Mouse (Mus musculus) frontal cortex, postnatal 25 days (tissue): ENCODE data around the gene Rnaseh2a.

Experiments used
- DNase-seq, 2 experiments: peaks; one replicate each; pipeline ENCODE4 v3.0.0; 2022; ENCODE audit warnings: low spot score in 2 of 2

Gene Rnaseh2a

DNA sequence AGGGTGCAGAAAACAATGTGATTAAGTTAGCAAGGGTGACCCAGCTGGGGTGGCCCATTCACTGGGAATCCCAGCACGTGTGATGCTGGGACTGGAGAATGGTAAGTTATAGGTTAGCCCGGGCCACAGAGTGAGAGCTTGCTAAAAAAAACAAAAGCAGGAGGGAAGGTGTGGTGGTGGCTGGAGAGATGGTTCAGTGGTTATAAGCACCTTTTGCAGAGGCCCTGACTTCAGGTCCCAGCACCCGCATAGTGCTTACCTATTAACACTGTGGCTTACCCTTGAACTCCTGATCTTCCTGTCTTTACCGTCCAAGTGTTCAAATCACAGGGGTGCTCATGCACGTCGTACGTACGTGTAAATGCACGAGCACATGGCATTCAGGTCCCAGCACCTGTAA lies 62.5 kb downstream of the Rnaseh2a start:
- no peak for DNase-seq
